Mouse (Mus musculus) heart, postnatal 0 days (tissue): ENCODE data around the gene Gldc.

Source experiments
- CTCF ChIP-seq: IDR thresholded peaks from 2 replicates; pipeline ENCODE4 v1.5.1; 2016; ENCODE audit warnings: antibody characterized with exemption, control low read depth, low read depth
- EP300 ChIP-seq: IDR thresholded peaks from 2 replicates; pipeline ENCODE4 v1.6.1; 2016; ENCODE audit warnings: antibody characterized with exemption, low read depth

DNA sequence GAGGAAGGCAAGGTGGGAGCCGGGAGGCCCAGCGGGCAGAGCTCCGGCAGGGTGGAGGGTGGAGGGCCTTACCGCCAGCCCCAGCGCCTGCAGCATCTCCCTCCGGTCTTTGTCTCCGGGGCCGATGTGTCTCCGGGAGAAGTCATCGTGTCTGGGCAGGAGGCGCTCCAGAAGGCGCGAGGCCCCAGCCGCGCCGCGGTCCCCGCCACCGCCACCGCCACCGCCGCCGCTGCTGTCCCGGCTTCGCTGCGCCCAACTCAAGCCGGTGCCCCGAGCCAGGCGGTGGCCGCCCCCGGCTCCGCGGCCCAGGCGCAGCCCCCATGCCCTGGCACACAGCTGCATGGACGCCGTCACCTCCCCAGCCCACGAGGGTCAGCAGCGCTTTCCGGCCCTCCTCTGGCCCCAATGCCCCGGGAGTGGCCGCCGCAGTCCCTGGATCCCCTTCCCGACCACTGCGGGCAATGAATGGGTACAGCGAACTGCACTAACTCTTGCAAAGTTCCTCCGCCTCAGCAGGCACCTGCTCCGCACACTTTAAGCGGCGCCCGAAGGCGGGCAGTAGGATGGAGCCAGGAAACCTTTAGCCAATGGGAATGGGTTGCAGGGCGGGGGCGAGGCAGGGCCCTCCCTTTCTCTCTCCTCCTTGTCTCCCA, at the start of gene Gldc:
- TF ChIP-seq CTCF (no peak), EP300 (no peak)
